Mouse (Mus musculus): ENCODE results near the gene Olfr338.
"Not testable (repeated sequence)": the region's sequence is repeated elsewhere in the genome, so short reads cannot be mapped to it uniquely, and the experiment has no call there.

Olfr338 gene

GRCm38 (mm10) chr2:36373219-36373618 lies at the start of gene Olfr338:
TSS of gene Olfr338 (plus strand) at chr2:36373519.
- no peak for DNase-seq (ENCODE audit: low read depth, low spot score)

GRCm38 (mm10) chr2:36415174-36415573 lies 41.9 kb downstream of the Olfr338 start:
- not testable (repeated sequence) for DNase-seq (ENCODE audit: low read depth, low spot score)

GRCm38 (mm10) chr2:36415591-36415990 lies 42.3 kb downstream of the Olfr338 start:
- DNase-seq (ENCODE audit: low read depth, low spot score), result not testable (repeated sequence)

- DNase-seq (ENCODE audit: low read depth, low spot score), result no peak
Observed at GRCm38 (mm10) chr2:36418647-36419046, 45.3 kb downstream of the Olfr338 start, which contains the start of gene Olfr339. TSS of gene Olfr339 (plus strand) at chr2:36418947.

Measured in skeletal muscle tissue, adult 2 months (tissue).